Mouse (Mus musculus): Measurements from ENCODE around the gene Lrrc27.

The Lrrc27 gene

DNA sequence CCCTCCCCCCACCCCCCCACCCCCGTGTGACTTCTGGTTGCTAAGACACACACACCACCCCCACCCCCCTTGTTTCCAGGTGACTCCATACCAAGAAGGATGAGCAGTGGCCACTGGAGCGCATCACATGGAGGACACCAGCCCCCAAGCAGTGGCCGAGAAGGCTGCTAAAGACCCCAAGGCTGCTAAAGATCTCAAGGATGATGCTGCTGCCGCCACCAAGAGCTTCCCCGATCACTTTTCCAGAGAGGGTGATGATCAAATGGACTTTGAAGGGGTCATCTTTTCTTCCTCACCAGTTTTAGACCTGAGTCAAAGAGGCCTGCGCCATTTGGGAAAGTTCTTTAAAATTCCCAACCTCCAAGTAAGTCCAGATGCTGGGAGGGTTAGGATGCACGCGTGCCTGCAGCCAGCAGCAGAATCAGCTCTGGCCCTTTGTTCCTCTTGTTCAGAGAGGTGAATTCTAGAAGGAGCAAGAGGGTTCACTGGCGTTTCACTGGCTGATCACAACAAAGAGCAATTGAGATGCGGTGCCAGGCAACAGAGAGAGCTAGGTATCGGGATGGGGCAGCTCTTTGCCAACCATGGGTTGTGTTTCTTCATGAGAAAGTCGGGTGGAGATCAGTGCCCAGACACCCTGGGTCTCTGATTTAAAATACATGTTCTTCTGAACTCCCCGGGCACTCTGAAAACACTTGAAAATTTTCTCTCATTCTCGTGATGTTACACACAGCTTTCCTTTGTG, 2.0 kb downstream of the Lrrc27 start:
- no peak for DNase-seq

DNA sequence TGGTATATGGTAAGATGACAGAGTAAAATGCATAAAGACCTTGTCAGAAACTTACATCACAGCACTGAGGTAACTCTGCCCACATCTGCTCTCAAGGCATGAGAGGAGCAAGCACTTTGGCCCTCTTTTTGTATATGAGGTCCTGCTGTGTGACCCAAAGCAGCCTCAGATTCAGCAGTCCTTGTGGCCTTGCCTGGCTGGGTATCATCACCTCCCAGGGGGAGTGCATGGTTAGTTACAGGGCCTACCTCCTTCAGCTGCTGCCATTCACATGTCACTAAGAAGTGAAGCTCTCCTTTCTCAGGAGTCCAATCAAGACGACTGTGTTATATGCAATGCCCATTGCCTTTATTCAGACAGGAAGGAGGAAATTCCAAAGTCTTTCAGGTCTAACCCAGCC, 2.7 kb downstream of the Lrrc27 start:
- no peak for DNase-seq

DNA sequence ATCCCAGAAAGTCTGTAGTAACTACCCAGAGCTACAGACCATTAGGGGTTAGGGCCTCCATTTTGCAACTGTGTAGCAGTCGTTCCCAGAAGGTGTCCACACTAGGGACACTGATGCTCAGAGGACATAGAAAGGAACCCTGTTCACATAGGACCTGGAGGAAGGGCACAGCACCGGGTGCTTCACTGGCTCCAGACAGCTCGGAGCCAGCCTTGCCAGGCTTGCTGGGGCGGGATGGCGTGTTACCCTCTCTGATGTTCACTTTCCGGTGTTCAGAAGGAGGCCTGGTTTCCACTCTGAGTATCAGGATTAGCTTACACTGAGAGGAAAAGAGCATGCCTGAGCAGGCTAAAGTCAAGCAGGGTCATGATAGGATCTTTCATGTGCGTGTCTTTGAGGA, 3.2 kb downstream of the Lrrc27 start:
- DNase-seq: no peak

DNA sequence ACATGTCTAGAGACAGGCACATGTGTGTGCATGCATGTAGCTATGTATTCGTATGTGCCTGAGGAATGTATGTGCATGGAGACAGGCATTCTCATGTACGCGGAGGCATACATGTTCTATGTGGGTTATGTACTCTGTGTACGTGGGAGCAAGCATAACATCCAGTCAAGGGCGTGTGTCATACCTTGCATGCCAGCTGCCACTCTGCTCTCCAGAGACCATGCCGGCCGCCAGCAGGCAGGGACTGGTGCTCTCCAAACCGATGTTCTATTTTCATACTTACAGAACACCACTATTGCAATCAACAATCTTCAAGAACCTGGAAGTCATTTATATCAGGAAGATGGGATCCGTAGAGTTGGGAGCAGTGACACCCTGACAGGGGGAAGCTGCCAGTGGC, 3.7 kb downstream of the Lrrc27 start:
- no peak for DNase-seq

DNA sequence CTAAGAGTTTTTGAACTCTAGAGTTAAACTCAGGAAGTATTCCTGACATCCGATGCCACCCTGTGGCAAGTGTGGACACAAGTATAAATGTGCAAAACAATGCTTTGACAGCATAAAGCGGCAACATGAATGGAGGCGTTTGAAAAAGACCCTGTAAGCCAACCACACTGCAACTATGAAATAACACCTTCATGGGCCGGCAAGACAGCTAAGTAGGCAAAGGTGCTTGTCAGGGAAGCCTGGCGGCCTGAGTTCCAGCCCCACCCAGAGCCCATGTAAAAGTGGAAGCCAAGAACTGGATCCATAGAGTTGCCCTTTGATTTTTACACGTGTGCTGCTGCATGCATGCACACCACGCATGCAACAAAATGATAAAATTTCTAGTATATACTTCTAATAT, 4.3 kb downstream of the Lrrc27 start:
- no peak for DNase-seq

DNA sequence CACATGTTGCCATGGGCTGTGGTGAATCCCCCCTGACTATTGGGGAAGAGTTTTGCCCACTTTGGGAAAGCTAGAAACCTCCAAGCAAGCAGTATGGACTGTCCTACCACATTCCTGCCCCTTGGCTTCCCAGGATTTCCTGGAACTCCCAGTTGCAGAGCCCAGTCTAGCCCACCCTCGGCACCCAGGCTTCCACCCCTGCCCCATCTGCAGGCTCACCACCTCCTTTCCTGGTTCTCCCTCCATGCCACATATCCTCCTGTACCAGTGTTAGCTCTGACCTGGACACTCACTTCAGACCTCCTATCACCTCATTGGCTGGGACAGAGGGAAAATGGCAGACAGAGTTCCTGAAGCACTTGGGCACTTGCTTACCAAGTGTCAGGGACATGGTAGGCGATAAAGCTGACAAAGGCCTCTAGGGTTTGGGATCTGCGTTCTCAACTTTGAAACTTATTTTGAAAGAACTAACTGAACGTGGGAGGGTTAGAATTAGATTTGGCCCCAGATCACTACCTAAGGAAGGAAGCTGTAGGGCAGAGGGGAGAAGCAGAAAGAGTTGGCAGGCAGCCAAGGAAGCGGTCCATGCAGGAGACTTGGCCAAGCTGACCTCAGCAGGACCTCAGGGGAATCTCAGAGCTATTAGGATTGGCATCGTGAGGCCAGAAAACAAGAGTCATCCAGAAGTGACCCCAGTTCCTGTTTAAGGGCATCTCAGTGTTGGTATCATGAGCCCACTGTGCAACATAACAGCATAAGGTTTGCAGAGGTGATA, 6.0 kb downstream of the Lrrc27 start:
- no peak for DNase-seq

DNA sequence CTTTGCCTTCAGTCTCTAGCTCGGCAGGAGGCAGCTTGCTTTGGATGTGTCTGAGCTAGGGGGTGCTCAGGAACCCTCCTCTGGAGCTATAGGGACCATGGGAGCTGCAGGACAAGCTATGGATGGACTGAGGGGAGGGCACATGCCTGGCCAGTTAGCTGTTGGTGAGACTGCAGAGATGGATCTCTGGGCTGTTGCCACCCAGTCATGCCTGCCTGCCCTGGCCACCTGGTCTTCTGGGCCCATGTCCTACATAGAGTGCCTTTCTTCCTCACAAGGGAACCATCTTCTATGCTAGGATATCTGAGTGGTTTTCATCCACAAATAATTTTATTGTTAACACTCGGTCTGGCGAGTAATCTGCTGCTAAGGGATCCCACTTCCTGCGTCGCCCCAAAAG, 6.7 kb downstream of the Lrrc27 start:
- no peak for DNase-seq

DNA sequence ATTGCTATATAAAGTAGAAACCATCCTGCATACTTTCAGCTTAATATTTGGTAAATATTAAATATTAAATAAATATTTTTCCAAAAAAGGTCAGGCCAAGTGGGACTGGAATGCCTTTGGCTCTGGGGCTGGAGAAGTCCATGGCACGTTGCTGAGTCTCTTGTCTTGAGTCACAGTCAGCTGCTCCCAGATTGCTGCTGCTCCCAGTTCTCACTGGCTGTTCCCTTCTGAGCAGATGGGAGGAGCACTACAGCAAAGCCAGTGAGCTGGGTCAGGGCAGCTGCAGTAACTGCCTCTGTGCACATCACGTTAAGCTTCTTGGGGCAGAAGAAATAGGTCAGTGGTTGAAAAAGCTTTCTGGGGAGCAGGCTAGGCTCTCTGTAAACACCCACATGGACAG, 7.5 kb downstream of the Lrrc27 start:
- no peak for DNase-seq

DNA sequence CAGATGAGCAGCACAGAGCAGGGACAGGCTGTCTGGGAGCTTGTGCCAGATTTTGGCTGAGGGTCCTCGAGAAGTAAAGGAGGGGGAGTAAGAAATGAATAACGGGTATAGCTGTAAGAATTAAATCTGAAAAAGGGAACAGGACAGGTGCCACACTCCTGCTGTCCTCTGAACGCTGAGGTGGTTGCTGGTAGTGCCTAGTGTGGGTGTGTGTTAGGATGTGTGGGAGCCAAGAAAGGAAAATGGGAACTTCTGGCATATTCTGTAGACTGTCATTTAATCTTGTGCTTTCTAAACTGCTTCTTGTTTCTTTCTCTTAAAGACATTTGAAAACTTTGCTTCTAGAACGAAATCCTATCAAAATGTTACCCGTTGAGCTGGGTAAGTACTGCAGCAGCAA, 8.3 kb downstream of the Lrrc27 start:
- DNase-seq: no peak

DNA sequence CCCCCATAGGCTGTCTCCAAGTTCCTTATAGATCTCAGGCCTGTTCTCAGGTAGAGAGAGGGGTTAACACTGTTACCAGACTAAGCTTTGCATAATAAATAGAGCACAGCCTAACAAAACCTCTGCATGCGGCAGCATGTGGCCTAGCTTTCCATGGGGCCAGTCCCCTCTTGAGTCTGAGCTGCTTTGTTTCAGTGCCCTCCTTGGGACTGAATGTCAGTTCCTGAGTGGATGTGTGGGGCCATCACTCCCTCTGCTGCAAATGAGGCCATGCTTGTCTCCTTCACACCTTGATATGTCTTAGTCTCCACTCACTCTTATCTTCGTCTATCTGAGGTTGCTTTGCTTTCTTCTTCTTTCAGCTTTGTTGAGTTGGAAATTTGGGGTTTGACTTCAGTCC, 9.1 kb downstream of the Lrrc27 start:
- no peak for DNase-seq

DNA sequence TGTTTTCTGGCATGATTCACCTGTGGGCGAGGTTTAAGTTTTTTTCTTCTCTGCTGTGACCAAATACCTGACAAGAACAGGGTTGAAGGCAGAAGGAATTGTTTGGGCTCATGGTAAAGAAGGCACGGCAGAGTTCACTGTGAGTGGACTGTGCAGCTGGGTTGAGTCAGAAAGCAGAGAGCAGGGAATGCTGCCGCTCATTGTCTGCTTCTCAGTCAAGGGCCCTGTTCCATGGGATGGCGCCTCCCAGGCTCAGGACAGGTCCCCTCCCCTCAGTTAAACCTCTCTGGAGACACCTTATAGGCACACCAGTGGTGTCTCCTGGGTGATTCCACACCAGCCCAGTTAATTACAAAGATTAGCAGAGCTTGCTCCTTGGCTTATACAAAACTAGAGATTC, 9.6 kb downstream of the Lrrc27 start:
- DNase-seq: no peak

DNA sequence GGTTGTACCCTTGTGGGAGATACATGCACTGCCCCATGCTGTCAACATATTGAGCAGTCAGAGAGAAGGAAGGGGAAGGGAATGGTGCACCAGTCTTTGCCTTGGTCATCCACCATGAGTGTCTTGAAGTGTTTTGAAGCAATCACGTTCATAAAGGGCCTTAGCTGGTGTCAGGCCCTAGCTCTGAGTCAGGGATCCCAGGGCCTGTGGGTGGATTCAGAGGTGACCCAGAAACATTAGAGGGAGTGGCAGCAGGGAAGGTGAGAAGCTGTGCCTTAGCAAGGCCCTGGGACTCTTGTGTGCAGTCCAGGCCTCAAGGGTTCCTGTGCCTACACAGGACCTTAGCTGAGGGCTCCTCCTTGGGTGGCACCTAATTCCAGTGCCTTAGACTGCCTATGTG, 11.3 kb downstream of the Lrrc27 start:
- peak; percentile 26 for DNase-seq

DNA sequence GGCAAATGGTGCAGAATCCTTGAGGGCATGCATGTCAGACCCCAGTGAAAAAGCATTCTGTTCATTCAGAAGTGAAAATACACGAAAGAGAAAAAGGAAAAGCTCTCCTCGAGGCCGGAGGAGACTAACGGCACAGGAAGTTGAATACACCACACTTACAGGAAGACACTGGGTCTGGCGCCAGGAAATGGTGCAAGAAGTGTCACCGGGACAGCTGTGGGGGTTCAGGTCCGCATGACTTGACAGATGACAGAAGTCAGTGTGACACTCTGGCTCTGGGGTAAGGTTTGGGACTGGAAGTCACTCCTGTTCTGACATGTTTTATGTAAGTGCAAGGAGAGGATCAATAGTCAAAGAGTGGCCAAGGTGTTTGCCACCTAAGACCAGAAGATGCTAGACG, 11.9 kb downstream of the Lrrc27 start:
- peak; percentile 78 for DNase-seq

DNA sequence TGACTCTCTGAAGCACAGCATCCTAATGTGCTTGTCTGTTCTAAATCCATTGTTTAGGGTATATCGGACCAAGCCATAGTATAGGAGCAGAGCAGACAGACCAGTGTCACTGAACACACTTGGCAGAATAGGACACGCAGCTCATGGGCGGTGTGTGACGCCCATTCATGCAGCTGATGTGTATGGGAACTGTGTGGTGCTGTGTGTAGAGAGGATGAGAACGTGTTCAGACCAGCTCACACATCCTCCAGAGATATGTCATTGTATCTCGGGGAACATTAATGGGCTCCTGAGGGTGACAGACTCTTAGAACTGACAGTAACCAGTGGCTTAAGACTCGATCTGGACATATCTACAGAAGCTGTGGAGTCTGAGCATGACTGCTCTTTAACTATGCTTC, 13.6 kb downstream of the Lrrc27 start:
- no peak for DNase-seq

DNA sequence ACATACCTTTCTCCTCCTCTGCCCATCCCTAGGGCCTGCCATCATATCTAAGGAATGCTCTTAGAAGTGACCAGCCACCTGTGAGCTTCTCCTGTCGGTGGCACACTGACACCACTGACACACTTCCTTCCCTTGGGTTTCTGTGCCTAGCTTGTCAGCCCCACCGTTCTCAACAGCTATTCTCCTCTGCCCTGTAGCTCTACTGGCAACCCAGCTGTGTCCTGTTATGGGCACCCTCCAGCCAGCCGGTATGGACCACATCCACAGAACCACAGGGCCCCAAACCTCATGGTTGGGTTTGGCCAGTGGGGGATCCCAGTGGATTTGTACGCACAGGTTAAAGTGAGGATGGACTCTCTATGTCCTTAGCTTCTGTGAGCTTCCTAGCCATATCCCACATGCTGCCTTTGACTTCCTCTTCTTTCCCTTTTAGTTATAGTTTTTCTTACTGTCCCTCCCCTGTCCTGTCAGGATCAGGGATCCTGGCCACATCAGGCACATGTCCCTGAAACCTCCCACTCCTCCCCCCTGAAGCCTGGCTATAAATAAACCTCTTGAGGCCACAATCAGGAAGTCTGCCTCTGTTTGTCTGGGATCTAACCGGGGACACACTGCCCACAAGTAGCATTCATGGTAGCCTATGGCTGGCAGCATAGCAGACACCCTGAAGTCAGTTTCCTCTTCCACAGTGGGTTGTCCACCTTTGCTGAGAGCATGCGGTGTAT, 15.8 kb downstream of the Lrrc27 start:
- DNase-seq: no peak

DNA sequence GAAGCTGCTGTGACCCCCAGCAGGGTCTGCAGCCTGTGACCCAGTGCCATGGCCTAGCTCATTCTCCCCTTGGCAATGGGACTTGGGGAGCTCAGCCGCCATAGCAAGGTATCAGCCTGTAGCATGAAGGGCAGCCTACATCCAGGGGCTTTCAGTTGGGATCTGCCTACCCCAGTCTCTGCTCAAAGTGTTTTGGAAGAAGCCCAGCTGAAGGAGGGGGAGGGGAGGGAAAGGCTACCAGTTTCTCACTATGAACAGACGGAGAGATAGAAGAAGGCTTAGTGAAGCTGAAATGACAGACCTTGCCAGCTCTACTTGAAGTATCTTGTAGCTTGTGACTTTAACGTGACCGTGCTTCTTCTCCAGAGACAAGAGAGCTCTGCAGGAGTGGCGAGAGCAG, 17.0 kb downstream of the Lrrc27 start:
- DNase-seq: no peak

DNA sequence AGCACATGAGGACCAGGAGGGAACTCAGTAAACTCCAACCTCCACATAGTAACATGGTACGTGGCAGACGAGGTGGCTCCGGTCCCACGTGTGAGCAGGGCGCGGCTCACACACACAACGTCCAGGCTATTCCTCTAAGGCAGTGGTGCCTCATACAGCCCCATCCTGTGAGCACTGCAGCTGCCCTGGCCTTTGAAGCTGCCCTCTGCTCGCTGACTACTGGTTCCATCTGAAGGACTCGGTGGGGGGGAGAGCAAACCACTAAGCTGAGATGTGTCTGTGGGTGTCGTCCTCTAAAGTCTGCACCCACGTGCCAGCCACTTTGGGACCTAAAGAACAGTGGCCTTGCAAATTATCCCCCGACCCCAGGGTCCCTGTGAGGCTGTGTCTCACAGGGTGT, 17.5 kb downstream of the Lrrc27 start:
- DNase-seq: no peak

DNA sequence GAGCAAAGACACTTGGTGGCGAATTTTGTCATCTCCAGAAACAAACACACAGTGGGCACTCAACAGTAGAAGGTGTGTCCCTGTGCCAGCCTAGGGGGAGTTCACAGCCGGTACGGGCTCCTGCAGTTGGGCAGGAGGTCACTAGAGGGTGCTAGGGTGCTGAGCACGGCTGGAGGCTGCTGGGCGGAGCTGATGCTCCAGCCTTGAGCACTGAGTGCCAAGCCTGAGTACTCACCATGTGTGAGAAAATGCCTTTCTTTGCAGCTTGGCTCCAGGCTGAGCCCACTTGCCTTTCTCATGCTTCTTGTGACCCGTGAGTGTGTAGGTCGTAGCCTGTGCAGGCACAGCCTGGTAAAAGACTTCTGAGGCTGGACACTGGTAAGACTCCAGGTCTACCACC, 20.9 kb downstream of the Lrrc27 start:
- peak; percentile 94 for DNase-seq

DNA sequence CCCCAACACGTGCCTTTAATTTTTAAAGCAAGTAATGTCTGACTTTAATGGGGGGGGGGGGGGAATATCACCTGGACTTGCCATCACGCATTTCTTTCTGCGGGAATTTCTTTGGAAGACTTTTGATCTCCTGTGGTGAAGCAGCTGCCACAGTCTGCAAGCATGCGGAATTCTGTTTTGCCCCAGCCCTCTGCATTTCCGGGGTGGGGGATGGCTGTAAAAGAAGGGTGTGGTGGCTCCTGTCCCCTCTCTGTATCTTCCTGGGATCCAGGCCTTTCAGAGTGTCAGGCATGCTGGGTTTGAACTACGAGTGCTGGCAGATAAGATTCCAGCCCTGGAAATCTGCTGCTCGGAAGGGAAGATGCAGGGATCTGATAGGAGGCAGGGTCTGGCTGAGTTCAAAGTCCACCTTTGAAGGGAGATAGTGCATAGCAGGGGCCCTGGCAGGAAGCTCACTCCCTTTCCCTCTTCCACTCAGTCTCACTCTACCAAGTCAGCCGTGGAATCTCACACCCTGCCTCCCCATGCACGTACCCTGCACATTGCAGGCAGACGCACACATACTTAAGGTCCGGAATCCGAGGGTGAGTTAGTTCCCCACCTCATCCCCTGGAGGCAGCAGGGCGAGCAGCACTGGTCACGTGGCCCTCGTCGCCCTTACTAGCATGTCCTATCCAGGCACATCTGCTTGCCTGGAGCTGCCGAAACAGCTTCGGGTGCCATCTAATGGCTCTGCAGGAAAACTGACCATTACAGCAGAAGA, 21.8 kb downstream of the Lrrc27 start:
- peak; percentile 46 for DNase-seq

DNA sequence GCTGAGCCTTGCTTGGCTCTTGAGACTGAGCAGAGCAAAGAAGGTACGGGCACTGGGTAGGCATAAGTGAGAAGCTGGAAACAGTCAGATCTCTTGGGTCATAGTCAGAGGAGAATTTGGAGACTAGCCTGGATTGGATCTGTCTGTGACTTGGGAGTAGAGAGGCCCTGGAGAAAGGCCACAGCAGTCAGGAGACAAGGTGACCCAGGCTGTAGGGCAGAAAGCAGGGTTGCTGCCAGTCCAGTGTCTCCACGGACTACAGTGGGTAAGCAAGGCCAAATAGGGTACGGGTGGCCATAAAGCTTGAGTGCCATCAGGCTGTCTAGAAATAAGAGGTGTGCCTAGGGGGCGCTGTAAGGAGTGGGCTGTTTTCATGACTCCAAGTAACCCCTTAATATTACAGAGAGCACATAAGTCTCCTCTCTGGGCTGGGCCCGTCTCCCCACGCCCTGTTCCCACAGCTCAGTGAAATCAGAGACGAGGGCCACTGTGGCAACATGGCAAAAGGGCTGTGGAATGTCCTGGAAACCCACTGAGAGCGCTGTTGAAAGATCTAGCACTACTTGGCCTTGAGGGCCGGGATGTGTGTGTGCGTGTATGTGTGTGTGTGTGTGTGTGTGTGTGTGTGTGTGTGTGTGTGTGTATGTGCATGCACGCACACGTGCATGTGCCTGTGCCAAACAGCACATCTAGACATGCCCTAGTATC, 23.0 kb downstream of the Lrrc27 start:
- peak; percentile 34 for DNase-seq

DNA sequence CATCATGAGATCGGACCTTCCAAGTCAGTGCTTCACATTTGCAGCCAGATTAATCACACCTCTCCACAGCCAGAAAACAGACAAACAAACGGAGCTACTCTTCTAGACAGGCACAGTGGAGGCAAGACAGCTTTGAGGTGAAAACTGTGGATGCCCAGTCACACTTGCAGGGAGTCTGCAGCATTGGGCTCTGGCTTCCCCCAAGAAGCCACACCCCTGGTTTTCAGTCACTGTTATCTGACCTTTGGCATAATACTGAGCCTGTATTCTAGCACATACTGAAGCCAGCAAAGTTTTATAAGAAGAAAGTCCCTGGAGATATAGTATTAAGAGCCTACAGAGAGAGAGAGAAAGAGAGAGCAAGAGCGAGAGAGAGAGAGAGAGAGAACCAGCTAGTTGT, 26.6 kb downstream of the Lrrc27 start:
- no peak for DNase-seq

DNA sequence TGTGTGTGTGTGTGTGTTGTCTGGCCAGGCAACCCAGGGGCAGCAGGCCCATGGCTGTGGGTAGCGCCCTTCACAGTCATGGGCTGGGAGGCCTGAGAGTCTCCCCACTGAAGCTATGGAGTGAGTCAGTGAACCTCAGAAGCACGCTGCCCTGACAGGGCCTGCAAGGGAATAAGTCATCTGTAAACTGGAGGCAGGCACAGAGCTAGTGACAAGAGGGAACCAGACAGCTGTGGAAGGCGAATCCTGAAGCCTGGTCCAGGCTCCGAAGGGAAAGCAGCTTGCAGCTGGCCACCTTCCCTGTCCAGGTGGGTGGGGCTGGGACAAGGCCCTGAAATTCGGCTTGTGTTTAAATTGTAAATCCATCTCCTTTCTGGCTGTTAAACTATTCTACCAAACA, 33.3 kb downstream of the Lrrc27 start:
- no peak for DNase-seq
